Mouse (Mus musculus): Measurements from ENCODE around the gene Syt7.
A peak's percentile ranks its signal among the peaks of the same experiment; 100 is the strongest.

Gene Syt7

GRCm38 (mm10) chr19:10388615-10389313 is at the start of gene Syt7:
Gene Syt7, plus strand, starts transcription at chr19:10389090.
- DNase-seq (ENCODE audit: low read depth, low spot score), result peak; percentile 55

DNA sequence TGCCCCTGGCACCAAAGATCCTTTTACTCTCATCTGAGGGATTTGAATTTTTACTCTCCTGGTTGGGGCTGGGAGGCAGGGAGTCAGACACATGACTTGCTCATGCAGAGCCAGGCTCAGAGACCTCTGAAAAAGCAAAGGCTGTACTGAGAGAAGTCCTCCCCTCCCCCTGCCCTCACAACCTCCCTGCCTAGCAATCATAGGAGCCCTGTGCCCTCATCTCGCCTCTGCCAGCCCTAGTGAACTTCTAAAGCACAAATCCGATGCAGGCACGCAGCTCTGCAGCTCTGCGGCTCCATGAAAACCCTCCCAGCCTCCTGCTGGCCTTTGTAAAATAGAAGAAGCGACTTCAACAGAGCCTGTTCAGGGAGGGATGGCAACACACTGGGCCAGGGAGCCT is 49.6 kb upstream of the Syt7 start:
- no peak for DNase-seq (ENCODE audit: low read depth, low spot score)

DNA sequence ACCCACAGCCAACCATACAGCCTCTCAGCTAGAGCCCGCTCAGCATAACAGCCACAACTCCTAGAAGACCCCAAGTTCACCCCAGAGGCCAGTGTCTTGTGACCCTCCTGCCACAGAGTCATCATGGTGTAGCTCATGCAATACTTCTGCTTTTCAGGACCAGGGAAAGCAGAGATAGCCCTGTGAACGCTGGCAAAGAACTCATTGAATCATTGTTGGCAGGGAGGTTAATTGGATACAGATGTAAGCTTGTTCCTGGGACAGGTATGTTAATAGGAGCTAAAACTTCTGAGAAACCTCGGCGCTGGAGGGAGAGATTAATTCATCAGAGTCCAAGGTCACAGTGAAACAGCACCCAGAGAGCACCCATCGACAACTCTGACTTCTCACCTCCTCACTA is 48.2 kb upstream of the Syt7 start:
- DNase-seq (ENCODE audit: low read depth, low spot score), result no peak

- peak; percentile 41 for DNase-seq (ENCODE audit: low read depth, low spot score)
These were observed 47.7 kb upstream of the Syt7 start for GRCm38 (mm10) chr19:10341152-10341551.

- DNase-seq (ENCODE audit: low read depth, low spot score), result no peak
These were observed 47.0 kb upstream of the Syt7 start for GRCm38 (mm10) chr19:10341817-10342439.

DNA sequence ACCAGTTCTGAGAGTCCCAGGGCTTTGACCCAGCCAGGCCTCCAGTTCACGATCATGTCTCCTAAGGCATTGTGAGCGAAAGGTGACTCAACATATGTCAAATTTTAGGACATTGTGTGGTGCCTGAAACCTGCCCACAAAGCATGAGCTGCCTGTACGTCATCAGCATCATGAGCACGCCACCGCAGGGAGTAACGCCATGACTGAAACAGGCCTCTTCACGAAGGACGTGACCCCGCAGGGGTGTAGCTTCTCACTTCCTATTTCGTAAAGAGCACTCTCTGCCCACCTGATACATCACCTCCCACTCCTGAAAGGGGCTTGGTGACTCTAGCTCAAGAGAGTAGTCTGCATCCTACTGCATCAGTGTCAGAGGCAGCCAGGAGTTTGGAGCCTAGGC is 45.0 kb upstream of the Syt7 start:
- DNase-seq (ENCODE audit: low read depth, low spot score), result no peak

DNA sequence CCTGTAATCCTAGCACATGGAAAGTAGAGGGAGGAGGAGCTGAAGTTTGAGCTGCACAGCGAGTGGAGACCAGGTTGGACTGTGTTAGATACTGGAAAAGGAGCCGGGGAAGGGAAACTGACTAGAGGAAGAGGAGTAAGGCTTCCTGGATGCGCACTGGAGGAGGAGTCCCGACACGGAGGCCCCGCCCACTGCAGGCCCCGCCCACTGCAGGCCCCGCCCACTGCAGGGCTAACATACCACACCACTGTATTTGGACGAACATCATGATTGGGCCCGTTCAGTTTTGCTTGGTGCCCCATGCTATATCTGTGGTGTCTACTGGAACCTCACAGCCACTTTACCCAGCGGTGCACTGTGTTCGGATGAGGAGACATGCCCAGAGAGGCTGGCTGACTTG is 43.2 kb upstream of the Syt7 start:
- DNase-seq (ENCODE audit: low read depth, low spot score), result no peak

- no peak for DNase-seq (ENCODE audit: low read depth, low spot score)
These were observed 41.1 kb upstream of the Syt7 start for GRCm38 (mm10) chr19:10347628-10348273.

GRCm38 (mm10) chr19:10352218-10352617 is 36.7 kb upstream of the Syt7 start:
- no peak for DNase-seq (ENCODE audit: low read depth, low spot score)

DNA sequence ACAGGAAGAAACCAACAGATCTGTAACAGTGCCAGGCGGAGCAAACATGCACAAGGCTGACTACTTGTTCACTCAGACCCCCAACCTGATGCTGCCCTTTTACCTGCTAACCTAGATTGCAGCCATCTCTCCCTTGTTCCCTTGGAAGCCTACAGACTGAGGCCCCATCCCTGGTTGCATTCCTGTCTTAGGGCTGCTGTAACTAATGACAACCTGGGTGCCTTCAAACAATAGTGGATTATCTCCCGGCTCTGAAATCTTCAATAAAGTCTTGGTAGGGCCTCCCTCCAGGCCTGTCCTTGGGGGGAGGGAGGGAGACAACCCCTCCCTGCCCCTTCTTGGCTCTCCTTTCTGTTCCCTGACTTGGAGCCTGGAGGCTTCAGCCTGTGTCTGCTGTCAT is 34.1 kb upstream of the Syt7 start:
- DNase-seq (ENCODE audit: low read depth, low spot score), result no peak

DNA sequence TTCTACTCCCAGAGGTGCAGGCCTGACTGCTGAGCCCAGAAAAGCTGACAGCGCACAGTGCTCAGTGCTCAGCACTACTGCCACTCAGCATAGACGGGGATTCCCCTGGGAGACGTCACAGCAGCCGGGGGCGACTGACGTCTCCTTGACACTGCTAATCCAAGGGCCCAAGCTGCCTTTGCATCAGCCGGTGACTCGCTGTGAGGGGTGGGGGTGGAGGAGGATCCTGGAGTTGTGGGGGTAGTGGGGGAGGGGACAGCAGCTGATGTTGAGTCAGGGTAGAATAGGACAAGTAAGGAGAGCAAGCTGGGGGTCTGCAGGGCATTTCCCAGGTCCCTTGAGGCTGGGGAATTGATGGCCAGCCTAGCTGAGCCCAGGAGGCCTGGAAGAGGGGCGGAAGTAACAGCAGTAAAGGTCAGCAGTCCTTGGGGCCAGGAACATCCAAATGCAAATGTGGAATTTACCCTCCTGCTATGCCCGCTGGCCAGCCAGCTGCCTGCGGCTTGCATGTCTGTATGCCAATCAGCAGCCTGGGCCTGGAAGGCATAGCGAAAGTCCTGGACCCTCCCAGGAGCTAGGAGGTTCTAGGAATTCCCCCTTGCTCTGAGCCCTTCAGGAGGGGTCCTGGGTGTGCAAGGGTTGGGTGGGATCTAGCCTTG is 31.9 kb upstream of the Syt7 start:
- DNase-seq (ENCODE audit: low read depth, low spot score), result peak; percentile 33

DNA sequence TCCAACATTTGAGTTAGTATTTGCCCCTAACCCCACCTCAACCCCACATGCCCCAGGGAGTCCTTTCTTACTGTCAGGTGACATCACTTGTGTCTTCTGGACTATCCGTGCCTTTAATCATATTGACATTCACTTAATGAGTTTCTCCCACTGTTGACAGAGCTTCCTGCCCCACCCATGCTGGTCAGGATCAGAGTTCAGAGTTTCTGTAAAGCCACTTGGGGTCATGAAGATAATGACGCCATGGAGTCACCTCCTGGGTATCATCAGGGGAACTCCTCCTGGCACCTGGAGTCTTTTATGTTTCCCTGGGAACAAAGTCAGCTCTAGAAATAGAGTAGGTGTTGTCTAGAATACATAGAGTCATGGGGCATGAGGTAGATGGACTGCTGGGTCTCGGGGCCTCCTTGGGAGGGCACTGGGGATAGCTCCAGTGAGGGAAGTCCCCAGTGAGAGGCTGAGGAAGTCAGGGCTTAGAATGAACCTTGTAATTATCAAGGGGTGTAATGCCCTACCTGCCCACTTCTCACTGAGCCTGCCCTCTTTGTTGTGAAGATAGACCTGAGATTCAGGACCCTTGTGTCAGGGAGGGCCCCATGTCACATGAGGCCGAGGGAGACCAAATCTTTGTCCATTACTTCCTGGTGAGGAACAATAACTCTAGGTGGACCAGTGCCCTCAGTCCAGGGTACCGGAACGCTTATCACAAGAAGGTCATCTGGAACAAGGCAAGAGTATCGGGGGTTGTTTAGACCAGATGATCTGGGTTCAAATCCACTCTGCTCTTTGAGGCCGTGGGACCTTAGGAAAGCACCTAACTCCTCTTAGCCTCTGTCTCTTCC is 29.6 kb upstream of the Syt7 start:
- no peak for DNase-seq (ENCODE audit: low read depth, low spot score)

GRCm38 (mm10) chr19:10362473-10363129 is 26.3 kb upstream of the Syt7 start:
- no peak for DNase-seq (ENCODE audit: low read depth, low spot score)

DNA sequence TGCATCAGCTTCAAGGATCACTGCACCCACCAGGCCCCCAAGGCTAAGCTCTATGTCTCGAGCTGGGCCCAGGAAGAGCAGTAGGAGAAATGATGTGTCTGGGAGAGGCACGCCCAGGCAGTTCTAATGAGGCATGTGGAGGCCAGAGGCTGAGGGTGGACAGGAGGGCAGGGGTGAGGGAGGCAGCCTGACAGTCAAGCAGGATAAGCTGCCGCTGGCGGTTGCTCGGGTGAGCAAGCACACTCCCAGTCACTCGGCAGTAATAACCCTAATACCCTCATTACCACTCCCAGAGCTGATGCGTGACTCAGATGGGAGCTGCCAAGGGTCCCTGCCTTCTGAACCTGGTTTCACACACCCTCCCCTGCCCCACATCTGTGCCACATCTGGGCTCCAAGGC is 25.0 kb upstream of the Syt7 start:
- no peak for DNase-seq (ENCODE audit: low read depth, low spot score)

GRCm38 (mm10) chr19:10366116-10366845 is 22.6 kb upstream of the Syt7 start:
- DNase-seq (ENCODE audit: low read depth, low spot score), result no peak

- DNase-seq (ENCODE audit: low read depth, low spot score), result no peak
These were observed 21.1 kb upstream of the Syt7 start for GRCm38 (mm10) chr19:10367802-10368201.

DNA sequence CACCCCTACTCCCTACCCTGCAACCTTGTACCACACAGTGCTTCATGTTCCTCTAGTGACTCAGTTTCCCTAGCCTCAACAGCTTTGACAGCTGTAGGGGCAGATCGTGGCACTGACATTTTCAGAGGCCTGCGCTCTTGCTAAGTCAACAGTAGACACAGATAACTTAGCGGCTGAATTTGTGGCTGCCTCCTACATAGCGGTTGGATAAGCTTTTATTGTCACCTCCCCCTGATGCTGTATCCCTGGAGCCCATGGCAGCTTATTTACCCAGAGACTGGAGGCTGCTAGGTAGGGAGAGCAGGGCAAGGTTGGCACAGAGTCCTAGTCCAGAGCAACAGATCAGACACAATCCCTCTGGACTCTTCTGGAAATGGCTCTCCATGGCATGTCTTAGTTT is 19.0 kb upstream of the Syt7 start:
- DNase-seq (ENCODE audit: low read depth, low spot score), result no peak

- DNase-seq (ENCODE audit: low read depth, low spot score), result no peak
These were observed 15.7 kb upstream of the Syt7 start for GRCm38 (mm10) chr19:10373191-10373590.

DNA sequence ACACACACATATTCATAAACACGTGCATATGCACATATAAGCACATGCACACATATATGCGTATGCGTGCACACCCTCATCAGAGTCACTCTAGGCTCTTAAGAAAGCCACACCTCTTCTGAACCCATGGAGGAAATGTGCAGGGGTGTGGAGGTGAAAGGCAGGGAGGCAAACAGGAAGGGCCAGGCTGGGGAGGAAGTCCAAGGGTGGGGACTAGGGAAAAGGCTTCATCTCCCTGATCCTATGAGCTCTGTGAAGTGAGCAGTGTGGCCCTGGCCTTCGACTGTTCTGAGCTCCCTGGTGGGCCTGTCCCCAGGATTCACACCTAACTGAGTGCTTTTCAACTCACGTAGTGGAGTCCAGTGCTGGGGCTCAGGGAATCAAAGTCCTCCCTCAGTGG is 13.6 kb upstream of the Syt7 start:
- DNase-seq (ENCODE audit: low read depth, low spot score), result no peak

DNA sequence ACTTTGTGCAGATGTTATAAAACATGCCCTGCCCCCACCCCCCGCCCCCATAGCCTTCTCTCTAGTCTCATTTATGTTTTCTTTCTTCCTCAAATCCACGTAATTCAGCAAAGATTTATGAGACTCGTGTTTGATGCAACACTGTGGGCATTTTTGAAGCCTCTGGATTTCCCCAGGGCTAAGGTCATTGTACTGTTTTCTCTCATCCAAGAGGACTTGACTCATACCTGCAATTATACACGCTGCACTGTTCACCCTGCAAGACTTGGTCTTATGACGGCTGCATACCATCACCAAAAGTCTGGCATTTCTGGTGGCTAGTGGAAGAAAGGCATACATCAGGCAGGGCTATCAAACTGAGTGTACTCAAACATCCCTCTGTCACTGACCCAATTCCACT is 8.9 kb upstream of the Syt7 start:
- no peak for DNase-seq (ENCODE audit: low read depth, low spot score)
